Mouse (Mus musculus) adrenal gland, adult 8-10 months (tissue): ENCODE data around the gene Camkk2. TPM values are rescaled to one million over a fixed set of nuclear protein-coding genes. Genes with fewer than 3 reads are reported as not detected.
A peak's percentile ranks its signal among the peaks of the same experiment; 100 is the strongest.

Experiments
- DNase-seq: peaks from one replicate; pipeline ENCODE4 v3.0.0; 2022
- total RNA-seq, 4 experiments: library from RNA; stranded (reverse); gene quantifications; 2 replicates each; pipeline ENCODE4 v1.2.4; 2022

Camkk2 gene
- total RNA-seq, 4 experiments from 2014 or later: 32.8 to 36.2 (median 34.9) TPM

GRCm38 (mm10) chr5:122735853-122736252, 43.4 kb downstream of the Camkk2 start:
- DNase-seq: no peak

GRCm38 (mm10) chr5:122733881-122734280, 45.3 kb downstream of the Camkk2 start:
- DNase-seq: no peak

- DNase-seq: peak; percentile 18
Measured at GRCm38 (mm10) chr5:122731991-122732673, 47.1 kb downstream of the Camkk2 start.

GRCm38 (mm10) chr5:122731321-122731720, 47.9 kb downstream of the Camkk2 start:
- DNase-seq: peak; percentile 25

GRCm38 (mm10) chr5:122730776-122731175, 48.4 kb downstream of the Camkk2 start:
- no peak for DNase-seq

- no peak for DNase-seq
Measured at GRCm38 (mm10) chr5:122727096-122727495, 52.1 kb downstream of the Camkk2 start.

- DNase-seq: no peak
Measured at GRCm38 (mm10) chr5:122726595-122726994, 52.6 kb downstream of the Camkk2 start.

GRCm38 (mm10) chr5:122726068-122726467, 53.1 kb downstream of the Camkk2 start:
- peak; percentile 35 for DNase-seq

GRCm38 (mm10) chr5:122725453-122725852, 53.8 kb downstream of the Camkk2 start:
- DNase-seq: no peak

- DNase-seq: no peak
Measured at GRCm38 (mm10) chr5:122719168-122719567, 60.0 kb downstream of the Camkk2 start.

- no peak for DNase-seq
Measured at GRCm38 (mm10) chr5:122718400-122718799, 60.8 kb downstream of the Camkk2 start.

- DNase-seq: no peak
Measured at GRCm38 (mm10) chr5:122716793-122717192, 62.4 kb downstream of the Camkk2 start.

- no peak for DNase-seq
Measured at GRCm38 (mm10) chr5:122715723-122716122, 63.5 kb downstream of the Camkk2 start.

- no peak for DNase-seq
Measured at GRCm38 (mm10) chr5:122708819-122709218, 70.4 kb downstream of the Camkk2 start.

GRCm38 (mm10) chr5:122707276-122708181, 71.7 kb downstream of the Camkk2 start, which contains the start of gene P2rx4:
Gene P2rx4, plus strand, starts transcription at chr5:122707544.
- peak; percentile 80 for DNase-seq

GRCm38 (mm10) chr5:122706917-122707275, 72.3 kb downstream of the Camkk2 start:
- DNase-seq: no peak

GRCm38 (mm10) chr5:122705174-122705573, 74.0 kb downstream of the Camkk2 start:
- DNase-seq: no peak

- DNase-seq: no peak
Measured at GRCm38 (mm10) chr5:122704571-122704970, 74.6 kb downstream of the Camkk2 start.

GRCm38 (mm10) chr5:122703574-122703973, 75.6 kb downstream of the Camkk2 start:
- DNase-seq: no peak

GRCm38 (mm10) chr5:122702156-122702555, 77.1 kb downstream of the Camkk2 start:
- no peak for DNase-seq

GRCm38 (mm10) chr5:122700837-122701212, 78.4 kb downstream of the Camkk2 start:
- no peak for DNase-seq

GRCm38 (mm10) chr5:122700109-122700836, 78.9 kb downstream of the Camkk2 start:
- no peak for DNase-seq

- no peak for DNase-seq
Measured at GRCm38 (mm10) chr5:122698701-122699060, 80.5 kb downstream of the Camkk2 start.
